Mouse (Mus musculus): ENCODE data around the gene Rgs8.

Rgs8 gene

GRCm38 (mm10) chr1:153652938-153653623 is at the start of gene Rgs8:
Gene Rgs8, plus strand, starts transcription at chr1:153653025.
- peak; percentile 9 to 33 for DNase-seq

DNA sequence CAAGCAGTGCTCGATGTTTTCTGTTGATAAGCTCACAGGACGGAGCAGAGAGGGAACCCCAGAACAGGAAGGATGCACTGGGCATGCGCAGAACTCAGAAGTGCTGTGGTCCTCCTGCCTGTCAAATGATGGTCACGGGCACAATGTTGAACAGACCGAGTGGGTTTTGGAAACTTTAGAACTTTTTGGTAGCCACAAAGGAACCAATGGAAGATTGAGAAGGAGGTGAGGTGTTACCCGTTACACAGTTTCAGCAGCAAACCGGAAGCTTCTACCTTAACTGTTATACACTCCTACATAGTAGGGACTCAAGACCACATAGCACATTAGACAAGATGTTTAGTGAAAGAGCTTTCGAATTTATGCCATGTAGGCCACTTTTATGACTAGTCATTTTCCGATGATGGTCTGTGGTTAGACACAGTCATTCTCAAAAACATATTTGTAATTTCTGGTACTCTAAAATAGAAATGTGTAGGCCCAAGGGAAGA is 35.4 kb upstream of the Rgs8 start:
- DNase-seq: no peak

DNA sequence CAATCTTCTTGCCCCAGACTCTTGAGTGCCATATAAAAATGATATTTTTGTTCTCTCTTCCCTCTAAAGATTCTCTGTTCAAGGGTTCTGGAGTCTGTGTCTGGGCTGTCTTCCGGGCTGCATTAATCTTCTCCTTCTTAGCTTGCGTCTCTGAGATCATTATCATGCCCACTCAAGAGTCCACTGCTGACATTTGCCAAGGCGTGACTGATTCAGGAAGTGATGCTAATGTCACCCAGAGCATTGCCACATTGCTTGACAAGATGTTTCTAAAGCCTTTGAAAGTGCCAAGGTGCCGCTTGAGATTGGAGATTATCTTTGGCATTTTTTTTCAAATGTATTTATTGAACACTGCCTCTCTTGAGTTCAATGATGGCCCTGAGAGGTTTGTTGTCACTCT is 29.8 kb upstream of the Rgs8 start:
- DNase-seq: no peak

GRCm38 (mm10) chr1:153632686-153633085 is 20.1 kb upstream of the Rgs8 start:
- no peak for DNase-seq

DNA sequence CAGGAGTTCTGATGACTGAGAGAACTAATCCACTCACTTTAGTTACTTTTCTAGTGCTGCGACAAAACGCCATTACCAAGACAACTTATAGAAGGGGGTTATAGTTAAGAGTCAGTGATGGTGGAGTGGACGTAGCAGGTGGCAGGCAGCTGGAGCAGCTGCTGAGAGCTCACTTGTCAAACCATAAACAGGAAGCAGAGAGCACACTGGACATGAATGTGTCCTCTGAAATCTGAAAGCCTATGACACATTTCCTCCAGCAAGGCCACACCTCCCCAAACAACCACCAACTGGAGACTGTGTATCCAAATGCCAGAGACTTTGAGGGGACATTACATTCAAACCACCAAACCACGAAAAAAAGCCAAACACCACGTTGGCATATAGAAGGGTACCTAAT is 17.8 kb upstream of the Rgs8 start:
- DNase-seq: peak; percentile 18 to 36

DNA sequence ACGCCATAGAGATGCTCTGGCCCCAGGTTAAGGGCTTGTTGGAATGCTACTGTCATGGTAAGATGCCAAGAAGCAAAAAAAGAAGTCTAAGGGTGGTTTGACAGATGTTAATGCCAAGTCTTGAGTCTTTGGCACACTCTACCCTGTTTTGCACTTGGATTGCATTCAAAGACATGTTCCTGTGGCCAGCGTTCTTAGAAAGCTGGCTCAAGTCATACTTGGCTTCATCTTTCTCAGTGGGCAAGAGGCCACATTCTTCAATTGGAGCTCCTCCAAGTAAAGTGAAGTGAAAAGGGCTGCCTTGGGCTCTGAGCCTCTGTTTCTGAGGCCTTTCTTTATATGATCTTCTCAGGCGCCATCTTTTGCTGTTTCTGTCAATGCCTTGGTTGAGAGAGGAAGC is 17.3 kb upstream of the Rgs8 start:
- peak; percentile 68 to 74 for DNase-seq

DNA sequence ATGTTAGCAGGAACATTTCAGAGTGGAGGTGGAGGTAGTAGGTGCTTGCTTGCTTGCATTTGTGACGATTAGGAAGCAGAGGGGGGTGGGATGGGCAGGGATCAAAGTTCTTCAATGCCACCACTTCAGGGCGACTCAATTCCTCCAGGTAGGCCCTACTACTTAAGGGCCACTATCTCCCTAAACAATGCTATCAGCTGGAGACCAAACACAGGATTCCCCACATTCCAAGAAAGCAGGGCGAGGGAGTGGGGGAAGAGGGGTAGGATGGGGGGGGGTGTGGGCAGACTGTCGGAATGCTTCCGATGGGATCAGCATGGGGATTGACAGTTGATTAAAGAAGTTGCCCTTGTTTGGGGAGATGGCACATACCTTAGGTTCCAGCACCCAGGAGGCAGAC is 16.0 kb upstream of the Rgs8 start:
- DNase-seq: no peak

DNA sequence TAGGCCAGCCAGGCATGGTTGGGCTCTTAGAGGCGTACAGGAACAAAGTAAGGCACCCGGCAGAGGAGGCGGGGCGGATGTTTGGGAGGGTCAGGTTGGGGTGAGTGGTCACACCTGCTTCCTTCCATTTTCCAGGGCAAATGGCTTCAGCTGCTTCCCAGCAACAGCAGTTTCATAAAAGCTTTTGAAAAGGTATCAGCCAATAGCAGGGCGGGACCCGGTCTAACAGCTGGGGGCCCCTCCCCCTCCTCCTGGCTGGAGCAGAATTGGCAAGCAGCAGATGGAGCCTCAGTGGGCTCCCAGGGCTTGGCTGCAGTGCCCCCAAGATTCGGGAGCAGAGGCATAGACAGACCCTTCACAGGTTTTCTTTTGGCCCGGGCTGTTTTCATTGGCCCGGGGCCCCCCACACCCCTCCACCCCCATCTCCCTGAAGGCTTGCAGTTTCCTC is 11.3 kb upstream of the Rgs8 start:
- peak; percentile 54 to 80 for DNase-seq

GRCm38 (mm10) chr1:153641940-153642501 is 10.8 kb upstream of the Rgs8 start:
- peak; percentile 76 to 90 for DNase-seq

DNA sequence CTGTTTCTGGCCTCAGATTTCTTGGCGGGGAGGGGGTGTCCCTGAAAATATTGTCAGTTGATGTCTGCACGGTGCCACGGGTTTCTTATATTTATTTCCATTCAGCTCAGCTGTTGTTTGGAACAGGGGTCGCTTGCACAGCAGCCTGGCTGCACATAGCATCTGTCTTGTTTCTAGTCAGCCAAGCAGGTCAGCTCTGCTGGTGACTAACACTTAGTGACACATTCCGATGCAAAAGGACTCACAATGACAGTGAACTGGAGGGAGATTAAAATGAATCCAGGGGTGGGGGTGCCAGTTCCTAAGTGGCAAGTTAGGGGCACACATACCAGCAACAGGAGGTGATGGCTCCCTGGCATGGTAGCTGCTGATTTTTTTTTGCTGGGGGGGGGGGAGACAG is 849 bp downstream of the Rgs8 start:
- peak in 1 of 2 experiments; percentile 32 for DNase-seq

DNA sequence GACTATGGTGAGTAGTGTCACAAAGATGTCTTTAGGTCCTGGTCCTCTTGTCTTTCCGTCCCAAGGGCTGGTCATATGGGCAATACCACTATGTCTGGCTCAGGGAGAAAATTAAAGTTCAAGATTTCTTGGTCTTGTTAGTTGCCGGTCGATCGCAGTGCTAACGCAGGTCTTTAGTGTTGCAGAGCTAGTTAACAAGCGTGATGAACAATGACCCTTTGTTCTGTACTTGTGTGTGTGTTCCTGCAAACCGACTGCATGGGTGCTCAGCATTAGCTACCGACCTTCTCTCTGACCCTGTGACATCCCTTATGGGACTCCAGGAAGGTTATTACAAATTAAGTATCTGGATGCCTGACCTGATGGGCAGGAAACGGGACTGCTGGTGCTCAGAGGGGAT is 6.8 kb downstream of the Rgs8 start:
- no peak for DNase-seq

- no peak for DNase-seq
These were observed 8.3 kb downstream of the Rgs8 start for GRCm38 (mm10) chr1:153660982-153661688.

DNA sequence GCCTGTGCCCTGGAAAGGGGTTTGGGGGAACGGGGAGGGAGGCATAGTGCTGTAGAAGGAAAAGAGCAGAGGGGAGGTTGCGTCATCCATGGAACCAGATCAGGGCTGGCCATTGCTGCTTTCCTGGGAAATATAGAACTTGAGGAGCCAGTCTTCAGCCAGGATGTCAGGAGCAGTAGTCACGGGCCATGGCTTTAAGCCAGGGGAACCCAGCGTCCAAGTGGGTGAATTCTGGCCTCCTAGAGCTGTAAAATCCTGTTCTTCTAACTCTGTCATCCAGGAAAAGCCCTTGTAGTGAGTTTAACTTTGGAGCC is 8.8 kb downstream of the Rgs8 start:
- peak; percentile 16 to 47 for DNase-seq

- no peak for DNase-seq
These were observed 9.5 kb downstream of the Rgs8 start for GRCm38 (mm10) chr1:153662362-153662761.

- peak; percentile 10 to 49 for DNase-seq
These were observed 12.4 kb downstream of the Rgs8 start for GRCm38 (mm10) chr1:153665066-153665715.

GRCm38 (mm10) chr1:153666236-153666635 is 13.4 kb downstream of the Rgs8 start:
- DNase-seq: no peak

DNA sequence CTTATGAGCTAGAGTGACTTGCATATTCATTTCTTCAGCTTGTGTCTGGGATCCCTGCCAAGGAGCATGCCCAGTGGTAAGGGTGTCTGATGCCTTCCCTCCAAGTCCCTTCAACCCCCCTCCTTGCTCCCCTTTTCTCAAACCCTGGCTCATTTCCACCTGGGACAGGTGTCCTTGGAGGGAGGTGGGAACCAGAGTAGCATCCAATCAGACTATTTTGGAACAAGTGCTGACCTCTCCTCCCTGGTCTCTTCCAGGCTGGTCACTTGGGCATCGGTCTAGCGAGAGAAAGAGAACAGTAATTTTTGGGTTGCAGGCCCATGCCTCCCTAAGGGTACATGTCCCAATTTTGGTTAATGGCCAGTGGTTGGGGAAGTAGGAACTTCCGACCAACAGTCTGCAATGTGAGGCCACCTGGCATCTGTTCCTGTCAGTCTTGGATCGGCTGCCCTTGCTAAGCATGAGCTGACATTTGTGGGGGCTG is 14.5 kb downstream of the Rgs8 start:
- no peak for DNase-seq

GRCm38 (mm10) chr1:153667781-153668180 is 15.0 kb downstream of the Rgs8 start:
- DNase-seq: no peak

DNA sequence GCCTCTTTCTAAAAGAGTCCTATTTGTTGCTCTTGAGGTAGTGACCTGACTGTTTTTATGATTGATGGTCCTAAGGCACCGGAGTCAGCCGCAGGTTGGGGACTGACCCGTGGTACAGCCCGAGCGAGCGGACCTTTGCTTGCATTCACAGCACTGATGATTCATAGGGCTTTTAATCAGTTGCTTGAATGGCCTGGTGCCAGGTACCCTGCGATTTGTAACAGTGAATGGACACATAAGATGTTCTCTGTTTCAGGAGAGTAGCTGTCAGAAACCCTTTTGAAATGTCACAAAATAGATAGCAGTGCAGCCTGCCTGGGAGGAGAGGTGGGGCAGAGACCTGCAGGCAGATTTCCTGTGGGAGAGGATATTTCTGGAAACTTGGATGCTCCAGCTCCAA is 16.3 kb downstream of the Rgs8 start:
- no peak for DNase-seq

- DNase-seq: no peak
These were observed 16.9 kb downstream of the Rgs8 start for GRCm38 (mm10) chr1:153669728-153670127.

GRCm38 (mm10) chr1:153671352-153671751 is 18.5 kb downstream of the Rgs8 start:
- no peak for DNase-seq

DNA sequence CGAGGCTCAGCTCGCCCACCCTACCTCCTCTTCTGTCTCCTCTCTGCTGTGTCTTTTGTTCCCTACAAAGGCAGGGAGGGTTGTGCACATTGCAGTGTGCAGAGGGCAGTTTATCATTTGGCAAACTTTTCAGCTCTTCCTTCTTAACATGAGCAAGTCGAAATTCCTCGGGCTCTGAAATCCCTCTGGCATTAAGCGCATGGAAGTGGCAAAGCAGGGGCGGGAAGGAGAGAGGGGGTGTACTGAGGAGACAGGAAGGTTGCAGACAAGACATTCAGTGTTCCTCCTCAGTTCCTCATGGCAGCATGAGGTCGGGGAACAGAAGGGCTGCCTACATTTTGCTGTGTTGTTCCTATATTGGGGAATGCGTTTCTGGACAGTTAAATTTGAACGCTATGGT is 19.9 kb downstream of the Rgs8 start:
- DNase-seq: no peak

DNA sequence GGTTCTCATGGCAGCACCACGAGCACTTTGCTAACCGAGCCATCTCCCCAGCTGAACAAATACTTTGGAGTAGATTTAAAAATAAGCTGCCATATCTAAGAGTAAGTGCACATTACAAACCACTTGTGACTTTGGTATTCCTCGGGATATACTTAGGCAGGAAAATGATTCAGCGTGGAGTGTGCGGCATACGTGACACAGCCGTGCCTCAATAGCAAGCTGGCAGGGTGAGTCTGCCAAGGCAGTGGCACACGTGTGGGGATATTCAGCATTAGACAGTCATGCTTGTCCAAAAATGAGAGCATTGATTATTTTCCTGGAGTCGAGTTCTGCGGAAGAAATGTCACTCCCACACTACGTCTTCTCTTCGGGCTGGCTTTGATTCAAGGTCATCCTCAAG is 21.1 kb downstream of the Rgs8 start:
- no peak for DNase-seq

DNA sequence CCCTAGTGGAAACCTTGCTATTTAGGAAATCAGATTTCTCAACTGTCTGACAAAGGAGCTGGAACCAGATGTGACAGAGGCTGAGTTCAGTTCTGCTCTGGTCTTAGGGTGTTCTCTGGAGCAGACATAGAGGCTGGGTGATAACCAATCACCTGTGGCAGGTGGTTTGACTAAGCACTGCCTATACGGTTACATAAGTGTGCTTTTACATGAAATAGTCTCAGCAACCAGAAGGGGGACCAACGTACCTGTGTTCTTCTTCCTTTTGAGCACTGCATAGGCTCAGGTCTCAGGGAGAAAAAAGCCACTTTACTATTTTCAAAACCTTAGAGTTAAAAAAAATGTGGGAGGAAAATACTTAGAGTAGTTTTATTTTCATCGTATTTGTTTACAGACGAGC is 22.8 kb downstream of the Rgs8 start:
- DNase-seq: no peak
